Mouse (Mus musculus) CH12.LX (cell line): ENCODE results near the gene Isg20l2.

Source experiments
- CTCF ChIP-seq, 2 experiments: IDR thresholded peaks in 1 of 2; conservative IDR thresholded peaks in 1 of 2; 2 replicates each; pipeline ENCODE4 v1.5.1; 2011 to 2012; ENCODE audit warnings: low read depth in 2 of 2, low read length in 2 of 2, improper control_type of control experiment in 1 of 2, inconsistent platforms in 1 of 2, mild to moderate bottlenecking in 1 of 2, moderate library complexity in 1 of 2
- MEF2A ChIP-seq: IDR thresholded peaks from 2 replicates; pipeline ENCODE4 v1.6.1; 2014; ENCODE audit warnings: low read depth, mild to moderate bottlenecking, inconsistent platforms, low read length, improper control_type of control experiment, borderline replicate concordance
- POLR2A ChIP-seq: IDR thresholded peaks from 2 replicates; pipeline ENCODE4 v1.6.1; 2011; ENCODE audit warnings: low read depth, mild to moderate bottlenecking, improper control_type of control experiment, low read length
- SIN3A ChIP-seq: IDR thresholded peaks from 2 replicates; pipeline ENCODE4 v1.6.1; 2012; ENCODE audit warnings: low read length, improper control_type of control experiment, inconsistent platforms
- USF2 ChIP-seq: conservative IDR thresholded peaks from 2 replicates; pipeline ENCODE4 v1.6.1; 2011; ENCODE audit warnings: low read depth, low read length, improper control_type of control experiment

DNA sequence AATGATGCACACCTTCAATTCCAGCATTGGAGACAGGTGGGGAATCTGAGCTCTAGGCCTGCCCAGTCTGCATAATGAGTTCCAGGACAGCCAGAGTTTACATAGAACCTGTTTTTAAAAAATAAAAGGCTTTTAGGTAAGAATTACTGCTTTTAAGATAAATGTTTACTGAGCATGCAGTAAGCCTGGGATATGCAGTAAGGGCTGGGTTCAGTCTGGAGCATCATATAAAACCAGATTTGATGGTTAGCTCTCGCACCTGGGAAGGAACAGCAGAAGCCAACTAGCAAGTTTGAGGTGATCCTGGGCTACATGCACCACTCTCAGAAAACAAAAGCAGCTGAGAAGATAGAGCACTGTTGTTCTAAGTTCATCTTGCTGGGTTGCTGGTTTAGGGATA lies 11.6 kb upstream of the Isg20l2 start:
- TF ChIP-seq SIN3A (no peak), CTCF (conservative IDR thresholded peaks at IDR 0.05 in 1 of 2, IDR thresholded peaks at IDR 0.05 in 1 of 2; ENCODE audit: low read depth in 2 of 2, low read length in 2 of 2) (no peak), USF2 (no peak), MEF2A (no peak), POLR2A (no peak)
